Mouse (Mus musculus): Measurements from ENCODE around the gene R3hdm4. TPM values are rescaled to one million over a fixed set of nuclear protein-coding genes. Genes with fewer than 3 reads are reported as not detected.
A peak's percentile ranks its signal among the peaks of the same experiment; 100 is the strongest.
"Not testable (repeated sequence)": the region's sequence is repeated elsewhere in the genome, so short reads cannot be mapped to it uniquely, and the experiment has no call there.

Gene R3hdm4
- polyA plus RNA-seq, 1 experiment from 2014 or later = 131 TPM

DNA sequence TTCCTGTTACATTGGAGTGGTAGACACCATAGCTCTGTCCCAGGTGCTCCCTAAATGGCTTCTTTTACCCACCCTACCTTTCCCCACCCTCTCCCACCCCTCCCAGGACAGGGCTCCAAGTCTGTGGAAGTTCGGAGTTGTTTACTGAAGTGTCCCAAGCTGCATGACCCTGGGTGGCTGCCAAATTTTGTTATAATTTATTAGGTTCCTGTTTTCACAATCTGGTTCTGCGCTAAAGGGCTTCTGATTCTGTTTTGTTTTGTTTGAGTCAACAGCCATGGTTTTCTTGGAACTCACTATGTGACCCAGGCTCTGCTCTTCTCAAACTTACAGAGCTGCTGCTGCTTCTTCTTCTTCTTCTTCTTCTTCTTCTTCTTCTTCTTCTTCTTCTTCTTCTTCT is 31.6 kb downstream of the R3hdm4 start:
- DNase-seq (ENCODE audit: low spot score) (no peak), ATAC-seq (ENCODE audit: low FRiP score) (no peak)

DNA sequence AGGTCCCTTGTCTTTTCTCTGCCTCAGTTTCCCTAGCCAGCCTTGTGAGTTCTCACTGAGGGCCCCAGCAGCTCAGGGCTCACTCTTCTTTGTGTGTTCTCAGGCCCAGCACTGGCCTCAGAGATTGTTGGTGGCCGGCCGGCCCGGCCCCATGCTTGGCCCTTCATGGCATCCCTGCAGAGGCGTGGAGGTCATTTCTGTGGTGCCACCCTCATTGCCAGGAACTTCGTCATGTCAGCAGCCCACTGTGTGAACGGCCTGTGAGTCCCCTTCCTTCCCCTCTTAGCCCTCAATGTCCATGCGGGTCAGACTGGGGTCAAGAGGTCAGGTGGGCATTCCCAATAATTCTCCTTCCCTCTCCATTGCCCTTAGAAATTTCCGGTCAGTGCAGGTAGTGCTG is 34.4 kb downstream of the R3hdm4 start:
- Histone ChIP-seq H3K4me1 (replicated peaks; ENCODE audit: control insufficient read depth, insufficient read depth, low read length) (0 out of 2 replicates have a peak, but pooled peaks cover 2% of the 10 kb centered on the region), H3K36me3 (ENCODE audit: control insufficient read depth, insufficient read depth, low read length) (no peaks in the 10 kb centered on the region), H3K9ac (ENCODE audit: low read depth, low read length) (no peak overlapping the region), H3K27ac (ENCODE audit: low read depth, low read length) (no peak overlapping the region), H3K4me3 (ENCODE audit: low read depth, low read length) (no peak overlapping the region), H3K27me3 (ENCODE audit: control insufficient read depth, insufficient read depth, low read length) (peaks cover 12% of the 10 kb centered on the region), H3K9me3 (ENCODE audit: control insufficient read depth, low read length) (no peaks in the 10 kb centered on the region), H3K4me2 (replicated peaks; ENCODE audit: low read depth, low read length) (no peak overlapping the region)
- ATAC-seq (ENCODE audit: low FRiP score) = no peak
- WGBS = 83% methylated on average over 8 of the region's 8 CpGs
- DNase-seq (ENCODE audit: low spot score) = no peak

More for the DNA sequence above, 31.6 kb downstream of the R3hdm4 start:
- Histone ChIP-seq H3K36me3 (ENCODE audit: control insufficient read depth, insufficient read depth, low read length) (no peaks in the 10 kb centered on the region), H3K9me3 (ENCODE audit: control insufficient read depth, low read length) (no peaks in the 10 kb centered on the region), H3K27ac (ENCODE audit: low read depth, low read length) (no peak overlapping the region), H3K4me1 (replicated peaks; ENCODE audit: control insufficient read depth, insufficient read depth, low read length) (no peaks in the 10 kb centered on the region), H3K27me3 (ENCODE audit: control insufficient read depth, insufficient read depth, low read length) (no peaks in the 10 kb centered on the region), H3K4me3 (ENCODE audit: low read depth, low read length) (no peak overlapping the region), H3K4me2 (replicated peaks; ENCODE audit: low read depth, low read length) (no peak overlapping the region), H3K9ac (ENCODE audit: low read depth, low read length) (no peak overlapping the region)
- WGBS = 92% methylated on average over 2 of the region's 2 CpGs

DNA sequence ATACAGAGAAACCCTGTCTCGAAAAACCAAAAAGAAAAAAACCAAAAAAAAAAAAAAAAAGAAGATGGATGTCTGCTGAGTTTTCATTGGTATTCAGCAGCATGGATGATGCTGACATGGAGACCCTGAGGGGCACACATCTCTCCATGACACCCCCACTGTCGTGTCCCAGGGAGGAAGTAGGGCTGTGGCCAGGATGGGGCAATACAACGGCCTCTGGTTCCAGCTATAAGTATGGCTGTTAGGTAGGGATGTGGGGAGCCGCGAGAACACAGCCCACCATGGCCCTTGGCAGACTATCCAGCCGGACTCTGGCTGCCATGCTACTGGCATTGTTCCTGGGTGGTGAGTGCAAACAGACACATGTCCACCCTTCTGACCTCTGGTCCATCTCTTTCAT is 35.0 kb downstream of the R3hdm4 start, which contains the start of gene Elane:
Elane (plus strand) TSS at position 194 of the 400 bp plus-strand sequence.
- DNase-seq (ENCODE audit: low spot score) (no peak), ATAC-seq (ENCODE audit: low FRiP score) (no peak)
- no peak within 1 kb of the TSS for H3K27ac ChIP-seq (ENCODE audit: low read depth, low read length)
- no peak within 1 kb of the TSS for H3K4me2 ChIP-seq (replicated peaks; ENCODE audit: low read depth, low read length)
- WGBS = 85% methylated on average over 6 of the region's 6 CpGs
- H3K27me3 ChIP-seq (ENCODE audit: control insufficient read depth, insufficient read depth, low read length) = peaks cover 14% of the 10 kb centered on the region
- H3K36me3 ChIP-seq (ENCODE audit: control insufficient read depth, insufficient read depth, low read length) = no peaks in the 10 kb centered on the region
- no peak within 1 kb of the TSS for H3K9ac ChIP-seq (ENCODE audit: low read depth, low read length)
- H3K4me1 ChIP-seq (replicated peaks; ENCODE audit: control insufficient read depth, insufficient read depth, low read length) = 0 out of 2 replicates have a peak, but pooled peaks cover 2% of the 10 kb centered on the region
- no peaks in the 10 kb centered on the region for H3K9me3 ChIP-seq (ENCODE audit: control insufficient read depth, low read length)
- no peak within 1 kb of the TSS for H3K4me3 ChIP-seq (ENCODE audit: low read depth, low read length)

DNA sequence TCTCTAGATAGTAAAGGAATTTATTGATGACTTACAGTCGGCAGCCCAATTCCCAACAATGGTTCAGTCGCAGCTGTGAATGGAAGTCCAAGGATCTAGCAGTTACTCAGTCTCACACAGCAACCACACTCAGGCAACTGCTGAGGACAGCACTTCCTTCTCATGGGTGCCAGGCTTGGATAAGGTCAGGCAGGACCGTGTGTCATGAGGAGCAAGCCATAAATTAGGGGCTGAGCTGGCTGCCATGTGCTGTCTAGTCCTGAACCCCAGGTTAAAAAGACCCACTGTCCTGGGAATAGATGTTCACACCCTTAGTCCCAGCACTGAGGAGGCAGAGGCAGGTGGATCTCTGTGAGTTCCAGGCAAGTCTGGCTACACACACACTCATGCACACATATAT is 36.1 kb downstream of the R3hdm4 start:
- not testable (repeated sequence) for DNase-seq (ENCODE audit: low spot score); H3K4me3 ChIP-seq (ENCODE audit: low read depth, low read length); H3K4me2 ChIP-seq (replicated peaks; ENCODE audit: low read depth, low read length); H3K9ac ChIP-seq (ENCODE audit: low read depth, low read length); H3K4me1 ChIP-seq (replicated peaks; ENCODE audit: control insufficient read depth, insufficient read depth, low read length); H3K27ac ChIP-seq (ENCODE audit: low read depth, low read length); ATAC-seq (ENCODE audit: low FRiP score); H3K9me3 ChIP-seq (ENCODE audit: control insufficient read depth, low read length); H3K36me3 ChIP-seq (ENCODE audit: control insufficient read depth, insufficient read depth, low read length)
- WGBS = 74% methylated on average over 2 of the region's 3 CpGs
- H3K27me3 ChIP-seq (ENCODE audit: control insufficient read depth, insufficient read depth, low read length) = peaks cover 14% of the 10 kb centered on the region

DNA sequence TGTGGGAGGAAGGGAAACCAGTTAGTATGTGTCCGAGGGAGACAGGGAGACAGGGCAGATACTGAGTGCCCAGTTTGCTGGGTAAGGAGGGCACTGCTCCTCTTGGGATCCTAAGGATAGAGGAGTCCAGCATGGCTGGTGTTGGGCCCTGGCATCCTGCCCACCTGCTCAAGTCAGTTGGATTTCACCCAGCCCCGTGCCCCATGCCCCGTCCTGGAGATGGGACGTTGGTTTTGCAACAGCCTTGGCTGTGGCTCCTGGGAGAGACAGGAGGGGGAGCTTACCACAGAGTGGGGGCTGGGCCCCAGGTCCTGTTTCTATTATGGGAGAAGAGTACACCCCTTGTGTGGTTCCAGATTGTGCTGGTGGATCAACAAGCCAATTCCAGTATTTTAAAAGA is 36.6 kb downstream of the R3hdm4 start:
- Histone ChIP-seq H3K9ac (ENCODE audit: low read depth, low read length) (peak overlapping the region; percentile 11; the same call in 1 of the 2 replicates), H3K9me3 (ENCODE audit: control insufficient read depth, low read length) (no peaks in the 10 kb centered on the region), H3K36me3 (ENCODE audit: control insufficient read depth, insufficient read depth, low read length) (no peaks in the 10 kb centered on the region), H3K4me2 (replicated peaks; ENCODE audit: low read depth, low read length) (no peak overlapping the region), H3K4me3 (ENCODE audit: low read depth, low read length) (no peak overlapping the region), H3K27ac (ENCODE audit: low read depth, low read length) (no peak overlapping the region), H3K27me3 (ENCODE audit: control insufficient read depth, insufficient read depth, low read length) (peaks cover 14% of the 10 kb centered on the region), H3K4me1 (replicated peaks; ENCODE audit: control insufficient read depth, insufficient read depth, low read length) (0 out of 2 replicates have a peak, but pooled peaks cover 2% of the 10 kb centered on the region)
- no peak for ATAC-seq (ENCODE audit: low FRiP score)
- WGBS = 73% methylated on average over 4 of the region's 4 CpGs
- DNase-seq (ENCODE audit: low spot score) = no peak

DNA sequence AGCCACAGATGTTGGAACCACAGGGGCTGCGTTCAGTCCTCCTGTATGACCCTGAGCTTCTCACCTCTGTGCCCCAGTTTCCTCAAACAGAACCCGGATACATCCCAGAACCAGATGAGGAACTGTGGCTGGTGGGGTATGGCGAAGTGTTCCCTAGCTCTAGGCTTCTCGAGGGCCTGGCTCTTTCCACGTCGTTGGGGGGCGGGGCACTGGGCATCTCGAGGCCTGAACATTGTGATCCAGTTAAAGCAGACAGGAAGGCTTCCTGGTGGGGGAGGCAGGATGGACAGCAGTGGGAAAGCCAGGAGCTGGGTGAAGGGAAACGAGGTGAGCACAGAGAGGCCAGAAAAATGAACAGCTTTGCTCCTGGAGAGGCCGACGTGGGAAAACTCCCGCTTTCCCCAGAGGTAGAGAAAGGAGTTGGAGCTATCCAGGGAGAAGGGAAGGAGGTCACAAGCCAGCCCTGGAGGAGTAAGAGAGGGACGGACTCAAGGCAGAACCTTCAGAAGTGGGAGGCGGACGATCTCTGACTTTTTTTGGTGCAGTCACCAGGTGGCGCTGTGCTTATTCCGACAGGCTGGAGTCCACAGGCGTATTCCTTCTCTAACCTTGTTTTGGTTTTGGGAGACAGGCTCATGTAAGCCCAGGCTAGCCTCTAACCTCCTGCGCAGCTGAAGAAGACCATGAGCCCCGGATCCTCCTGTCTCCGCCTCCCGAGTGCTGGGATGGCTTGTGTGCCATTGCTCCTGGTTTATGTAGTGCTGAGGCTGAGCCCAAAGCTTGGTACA is 37.5 kb downstream of the R3hdm4 start:
- peaks cover 14% of the 10 kb centered on the region for H3K27me3 ChIP-seq (ENCODE audit: control insufficient read depth, insufficient read depth, low read length)
- no peak overlapping the region for H3K27ac ChIP-seq (ENCODE audit: low read depth, low read length)
- no peak overlapping the region for H3K4me3 ChIP-seq (ENCODE audit: low read depth, low read length)
- WGBS = 15% methylated on average over 22 of the region's 22 CpGs
- DNase-seq (ENCODE audit: low spot score) (peak; percentile 89), ATAC-seq (ENCODE audit: low FRiP score) (0 out of 2 replicates have a peak, but pooled peaks have one; percentile 18)
- H3K9ac ChIP-seq (ENCODE audit: low read depth, low read length) = 0 out of 2 replicates have a peak overlapping the region, but pooled peaks have one; percentile 11
- H3K9me3 ChIP-seq (ENCODE audit: control insufficient read depth, low read length) = no peaks in the 10 kb centered on the region
- H3K4me1 ChIP-seq (replicated peaks; ENCODE audit: control insufficient read depth, insufficient read depth, low read length) = 0 out of 2 replicates have a peak, but pooled peaks cover 2% of the 10 kb centered on the region
- H3K36me3 ChIP-seq (ENCODE audit: control insufficient read depth, insufficient read depth, low read length) = no peaks in the 10 kb centered on the region
- H3K4me2 ChIP-seq (replicated peaks; ENCODE audit: low read depth, low read length) = no peak overlapping the region

DNA sequence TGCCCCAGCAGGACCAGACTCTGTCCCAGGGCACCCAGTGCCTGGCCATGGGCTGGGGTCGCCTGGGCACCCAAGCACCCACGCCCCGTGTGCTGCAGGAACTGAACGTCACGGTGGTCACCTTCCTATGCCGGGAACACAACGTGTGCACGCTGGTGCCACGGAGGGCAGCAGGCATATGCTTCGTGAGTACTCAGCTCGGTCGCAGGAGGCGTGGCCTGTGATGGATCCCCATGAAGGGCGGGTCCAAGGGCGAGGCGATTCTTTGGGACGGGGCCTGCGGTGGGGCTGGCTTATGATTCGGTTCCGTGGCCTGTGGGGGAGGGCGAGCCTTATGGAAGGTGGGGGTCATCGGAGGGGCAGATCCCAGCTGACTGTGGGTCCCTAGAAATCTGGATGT is 39.0 kb downstream of the R3hdm4 start:
- Histone ChIP-seq H3K36me3 (ENCODE audit: control insufficient read depth, insufficient read depth, low read length) (no peaks in the 10 kb centered on the region), H3K4me3 (ENCODE audit: low read depth, low read length) (peak overlapping the region; percentile 6; the same call in 1 of the 2 replicates), H3K4me1 (replicated peaks; ENCODE audit: control insufficient read depth, insufficient read depth, low read length) (0 out of 2 replicates have a peak, but pooled peaks cover 2% of the 10 kb centered on the region), H3K27ac (ENCODE audit: low read depth, low read length) (no peak overlapping the region), H3K4me2 (replicated peaks; ENCODE audit: low read depth, low read length) (peak overlapping the region; percentile 11; the same call in 1 of the 2 replicates), H3K27me3 (ENCODE audit: control insufficient read depth, insufficient read depth, low read length) (peaks cover 14% of the 10 kb centered on the region), H3K9me3 (ENCODE audit: control insufficient read depth, low read length) (no peaks in the 10 kb centered on the region), H3K9ac (ENCODE audit: low read depth, low read length) (no peak overlapping the region)
- DNase-seq (ENCODE audit: low spot score) (peak; percentile 34), ATAC-seq (ENCODE audit: low FRiP score) (no peak)
- 7% methylated on average over 22 of the region's 22 CpGs for WGBS

DNA sequence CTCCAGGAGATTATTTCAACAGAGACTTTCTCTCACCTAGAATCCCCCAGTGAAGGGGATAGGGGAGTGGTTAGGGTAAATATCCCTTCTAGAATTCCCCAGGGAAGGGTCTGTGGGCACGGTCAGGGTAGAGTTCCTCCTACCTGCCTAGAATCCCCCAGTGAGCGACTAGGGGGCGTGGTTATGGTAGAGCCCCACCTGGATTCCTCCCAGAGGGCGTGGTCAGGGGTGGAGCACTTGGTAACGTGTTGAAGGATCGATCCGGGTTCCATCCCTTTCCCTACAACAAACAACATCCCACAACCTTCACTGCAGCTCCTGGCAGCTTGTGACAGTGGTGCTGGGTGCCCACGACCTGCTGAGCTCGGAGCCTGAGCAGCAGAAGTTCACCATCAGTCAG is 40.3 kb downstream of the R3hdm4 start:
- Histone ChIP-seq H3K36me3 (ENCODE audit: control insufficient read depth, insufficient read depth, low read length) (no peaks in the 10 kb centered on the region), H3K4me2 (replicated peaks; ENCODE audit: low read depth, low read length) (no peak overlapping the region), H3K9ac (ENCODE audit: low read depth, low read length) (no peak overlapping the region), H3K4me1 (replicated peaks; ENCODE audit: control insufficient read depth, insufficient read depth, low read length) (0 out of 2 replicates have a peak, but pooled peaks cover 2% of the 10 kb centered on the region), H3K27me3 (ENCODE audit: control insufficient read depth, insufficient read depth, low read length) (peaks cover 14% of the 10 kb centered on the region), H3K27ac (ENCODE audit: low read depth, low read length) (no peak overlapping the region), H3K4me3 (ENCODE audit: low read depth, low read length) (no peak overlapping the region), H3K9me3 (ENCODE audit: control insufficient read depth, low read length) (no peaks in the 10 kb centered on the region)
- ATAC-seq (ENCODE audit: low FRiP score) (no peak), DNase-seq (ENCODE audit: low spot score) (no peak)
- 21% methylated on average over 9 of the region's 9 CpGs for WGBS

DNA sequence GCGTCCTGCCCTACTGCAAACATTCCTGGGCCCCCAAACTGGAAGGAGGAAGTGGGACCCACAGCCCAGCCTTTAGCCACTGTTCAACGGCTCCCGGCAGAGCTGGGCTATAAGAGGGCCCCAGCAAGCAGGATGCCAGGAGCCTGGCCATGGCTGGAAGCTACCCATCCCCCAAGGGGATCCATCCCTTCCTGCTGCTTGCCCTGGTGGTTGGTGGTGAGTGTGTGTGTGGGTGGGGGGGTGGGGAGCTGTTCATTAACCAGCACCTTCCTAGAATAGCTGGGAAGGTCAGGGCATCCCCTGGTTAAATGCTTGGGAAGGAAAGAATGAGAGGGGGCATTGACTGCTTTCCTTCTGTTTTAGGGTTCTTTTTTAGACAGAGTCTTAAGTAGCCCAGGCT is 41.5 kb downstream of the R3hdm4 start:
- peaks cover 14% of the 10 kb centered on the region for H3K27me3 ChIP-seq (ENCODE audit: control insufficient read depth, insufficient read depth, low read length)
- no peak for ATAC-seq (ENCODE audit: low FRiP score)
- no peaks in the 10 kb centered on the region for H3K36me3 ChIP-seq (ENCODE audit: control insufficient read depth, insufficient read depth, low read length)
- DNase-seq (ENCODE audit: low spot score) = no peak
- no peak overlapping the region for H3K4me3 ChIP-seq (ENCODE audit: low read depth, low read length)
- no peak overlapping the region for H3K4me2 ChIP-seq (replicated peaks; ENCODE audit: low read depth, low read length)
- WGBS = 53% methylated on average over 3 of the region's 3 CpGs
- H3K9ac ChIP-seq (ENCODE audit: low read depth, low read length) = no peak overlapping the region
- H3K4me1 ChIP-seq (replicated peaks; ENCODE audit: control insufficient read depth, insufficient read depth, low read length) = peaks cover 2% of the 10 kb centered on the region; the same call in 1 of the 2 replicates
- H3K9me3 ChIP-seq (ENCODE audit: control insufficient read depth, low read length) = no peaks in the 10 kb centered on the region
- H3K27ac ChIP-seq (ENCODE audit: low read depth, low read length) = no peak overlapping the region
